Mouse (Mus musculus) liver, embryonic 14.5 days (tissue): Measurements from ENCODE around the gene Lrfn2. TPM values are rescaled to one million over a fixed set of nuclear protein-coding genes. Genes with fewer than 3 reads are reported as not detected.

Experiments used
- ATAC-seq: fragments of 200-750 bp; cut with Nextera tagmentation; 2 replicates; pipeline ENCODE4 v1.8.0; 2017; ENCODE audit warnings: moderate number of reproducible peaks, mild to moderate bottlenecking, moderate library complexity; ENCODE audit not compliant: insufficient read depth
- DNase-seq, 3 experiments: peaks; one replicate each; pipeline ENCODE4 v3.0.0-alpha.2; 2012 to 2013; ENCODE audit warnings: low read depth in 3 of 3, low spot score in 3 of 3
- H3K27ac ChIP-seq: fragments of 300-500 bp; sonication (generic); 2 replicates; pipeline ENCODE4 v1.5.1; 2014; ENCODE audit warnings: moderate library complexity, mild to moderate bottlenecking, control low read depth, inconsistent platforms
- H3K27me3 ChIP-seq: fragments of 300-500 bp; sonication (generic); 2 replicates; pipeline ENCODE4 v1.6.1; 2014; ENCODE audit warnings: mild to moderate bottlenecking, low read length, moderate library complexity; ENCODE audit not compliant: control insufficient read depth, insufficient read depth
- H3K36me3 ChIP-seq: fragments of 300-500 bp; sonication (generic); replicated peaks from 2 replicates; pipeline ENCODE4 v1.6.1; 2014; ENCODE audit warnings: low read depth; ENCODE audit not compliant: control insufficient read depth, insufficient read depth
- H3K4me1 ChIP-seq, 2 experiments: fragments of 200-500 bp in 1 of 2; fragments of 300-500 bp in 1 of 2; sonication (generic) in 1 of 2; replicated peaks; 2 replicates each; pipeline ENCODE4 v1.6.1; 2012 to 2014; ENCODE audit warnings: antibody characterized with exemption in 1 of 2, inconsistent platforms in 1 of 2, low read length in 1 of 2; ENCODE audit not compliant: control insufficient read depth in 2 of 2, insufficient read depth in 2 of 2
- H3K4me2 ChIP-seq: fragments of 300-500 bp; sonication (generic); 2 replicates; pipeline ENCODE4 v1.6.1; 2014; ENCODE audit warnings: low read depth, mild to moderate bottlenecking, control low read depth, moderate library complexity
- H3K4me3 ChIP-seq, 2 experiments: fragments of 200-500 bp in 1 of 2; fragments of 300-500 bp in 1 of 2; sonication (generic) in 1 of 2; 2 replicates each; pipeline ENCODE4 v1.5.1; 2012 to 2014; ENCODE audit warnings: low read depth in 2 of 2, low read length in 2 of 2, mild to moderate bottlenecking in 2 of 2, control low read depth in 1 of 2, inconsistent platforms in 1 of 2, moderate library complexity in 1 of 2; ENCODE audit not compliant: insufficient read depth in 1 of 2
- H3K9ac ChIP-seq: fragments of 300-500 bp; sonication (generic); replicated peaks from 2 replicates; pipeline ENCODE4 v1.6.1; 2014; ENCODE audit warnings: mild to moderate bottlenecking, control low read depth, moderate library complexity
- H3K9me3 ChIP-seq: fragments of 300-500 bp; sonication (generic); 2 replicates; pipeline ENCODE4 v1.6.1; 2016; ENCODE audit warnings: low read length, mixed read lengths; ENCODE audit not compliant: control insufficient read depth
- CTCF ChIP-seq: IDR thresholded peaks from 2 replicates; pipeline ENCODE4 v1.5.1; 2016; ENCODE audit warnings: antibody characterized with exemption, low read depth, control low read depth
- EP300 ChIP-seq: IDR thresholded peaks from 2 replicates; pipeline ENCODE4 v1.6.1; 2016; ENCODE audit warnings: antibody characterized with exemption, low read depth
- WGBS: fragments of 180-500 bp; shearing (Covaris S2); extraction: QIAGEN DNeasy Blood & Tissue Kit; methylation state at CpG from one replicate; pipeline ENCODE4 v1.1.7; 2014; ENCODE audit not compliant: insufficient replicate concordance; 5-methylcytosine and 5-hydroxymethylcytosine counted together
- polyA plus RNA-seq, 2 experiments: library from polyadenylated mRNA; depleted of rRNA in 1 of 2; stranded (reverse) in 1 of 2; unstranded in 1 of 2; fragments of >200 nt; fragmentation: Nextera tagmentation in 1 of 2; extraction: Ambion mirVana in 1 of 2; gene quantifications; 2 replicates each; pipeline versions ENCODE4 v1.2.1 to v1.2.3; 2012 to 2014

The Lrfn2 gene
- polyA plus RNA-seq, 2 experiments: 0.02 TPM; not detected in 1

GRCm38 (mm10) chr17:49085111-49085510 is 152.9 kb downstream of the Lrfn2 start:
- DNase-seq: no peak
- WGBS: 66% methylated on average over 4 of the region's 4 CpGs
- TF ChIP-seq EP300 (no peak), CTCF (no peak)
- Histone ChIP-seq H3K27ac (no peak overlapping the region), H3K9me3 (no peaks in the 10 kb centered on the region), H3K27me3 (no peaks in the 10 kb centered on the region), H3K36me3 (no peaks in the 10 kb centered on the region), H3K4me1 (no peaks in the 10 kb centered on the region), H3K9ac (no peak overlapping the region), H3K4me3 (no peak overlapping the region), H3K4me2 (no peak overlapping the region)
- no peak for ATAC-seq

GRCm38 (mm10) chr17:49096781-49097544 is 164.8 kb downstream of the Lrfn2 start:
- ATAC-seq (no peak), DNase-seq (no peak)
- Histone ChIP-seq H3K27me3 (no peaks in the 10 kb centered on the region), H3K4me2 (no peak overlapping the region), H3K9me3 (no peaks in the 10 kb centered on the region), H3K36me3 (no peaks in the 10 kb centered on the region), H3K9ac (no peak overlapping the region), H3K27ac (no peak overlapping the region), H3K4me3 (no peak overlapping the region), H3K4me1 (no peaks in the 10 kb centered on the region)
- TF ChIP-seq CTCF (no peak), EP300 (no peak)
- WGBS: 60% methylated on average over 16 of the region's 16 CpGs

- TF ChIP-seq EP300 (no peak), CTCF (no peak)
- 57% methylated on average over 3 of the region's 3 CpGs for WGBS
Measured at GRCm38 (mm10) chr17:49111399-49111798, 179.2 kb downstream of the Lrfn2 start.

GRCm38 (mm10) chr17:49111911-49112310 is 179.7 kb downstream of the Lrfn2 start:
- no peak overlapping the region for H3K27ac ChIP-seq
- ATAC-seq (no peak), DNase-seq (no peak)
- no peaks in the 10 kb centered on the region for H3K9me3 ChIP-seq
- H3K27me3 ChIP-seq: no peaks in the 10 kb centered on the region
- H3K4me2 ChIP-seq: no peak overlapping the region
- 59% methylated on average over 2 of the region's 2 CpGs for WGBS
- no peak overlapping the region for H3K9ac ChIP-seq
- H3K36me3 ChIP-seq: no peaks in the 10 kb centered on the region
- no peaks in the 10 kb centered on the region for H3K4me1 ChIP-seq
- no peak overlapping the region for H3K4me3 ChIP-seq
- no peak for TF ChIP-seq EP300
- no peak for TF ChIP-seq CTCF

More at GRCm38 (mm10) chr17:49111399-49111798, 179.2 kb downstream of the Lrfn2 start:
- DNase-seq (no peak), ATAC-seq (no peak)
- Histone ChIP-seq H3K36me3 (no peaks in the 10 kb centered on the region), H3K27ac (no peak overlapping the region), H3K9me3 (no peaks in the 10 kb centered on the region), H3K4me1 (no peaks in the 10 kb centered on the region), H3K4me3 (no peak overlapping the region), H3K9ac (no peak overlapping the region), H3K4me2 (no peak overlapping the region), H3K27me3 (no peaks in the 10 kb centered on the region)

GRCm38 (mm10) chr17:49113336-49113735 is 181.2 kb downstream of the Lrfn2 start:
- TF ChIP-seq CTCF (no peak), EP300 (no peak)
- no peak overlapping the region for H3K9ac ChIP-seq
- ATAC-seq (no peak), DNase-seq (no peak)
- no peaks in the 10 kb centered on the region for H3K9me3 ChIP-seq
- no peak overlapping the region for H3K4me3 ChIP-seq
- H3K4me2 ChIP-seq: no peak overlapping the region
- no peaks in the 10 kb centered on the region for H3K4me1 ChIP-seq
- no peak overlapping the region for H3K27ac ChIP-seq
- 34% methylated on average over 3 of the region's 3 CpGs for WGBS
- no peaks in the 10 kb centered on the region for H3K36me3 ChIP-seq
- no peaks in the 10 kb centered on the region for H3K27me3 ChIP-seq
